Mouse (Mus musculus) ES-CJ7 (cell line): ENCODE results near the gene Fbxl21.

Experiments
- DNase-seq: peaks from one replicate; pipeline ENCODE4 v3.0.0; 2011; ENCODE audit warnings: low read depth, low spot score

Fbxl21 gene

GRCm38 (mm10) chr13:56581512-56581911 lies 59.2 kb downstream of the Fbxl21 start:
- peak; percentile 43 for DNase-seq

GRCm38 (mm10) chr13:56581961-56582434 lies 59.7 kb downstream of the Fbxl21 start:
- DNase-seq = peak; percentile 72

GRCm38 (mm10) chr13:56582720-56583119 lies 60.4 kb downstream of the Fbxl21 start:
- DNase-seq = no peak

- DNase-seq = no peak
These were observed 63.8 kb downstream of the Fbxl21 start for GRCm38 (mm10) chr13:56586046-56586445.
